Mouse (Mus musculus) midbrain, embryonic 15.5 days (tissue): ENCODE measurements around the gene Mrpl34. TPM values are rescaled to one million over a fixed set of nuclear protein-coding genes. Genes with fewer than 3 reads are reported as not detected.

Experiments
- ATAC-seq: fragments of 200-750 bp; cut with Nextera tagmentation; replicated peaks from 2 replicates; pipeline ENCODE4 v1.8.0; 2017; ENCODE audit warnings: moderate TSS enrichment
- H3K27ac ChIP-seq: fragments of 300-500 bp; sonication (generic); 2 replicates; pipeline ENCODE4 v1.5.1; 2015; ENCODE audit warnings: mild to moderate bottlenecking, inconsistent platforms
- H3K27me3 ChIP-seq: fragments of 300-500 bp; sonication (generic); replicated peaks from 2 replicates; pipeline ENCODE4 v1.6.1; 2015; ENCODE audit warnings: inconsistent platforms
- H3K36me3 ChIP-seq: fragments of 300-500 bp; sonication (generic); replicated peaks from 2 replicates; pipeline ENCODE4 v1.6.1; 2015; ENCODE audit warnings: inconsistent platforms
- H3K4me1 ChIP-seq: fragments of 300-500 bp; sonication (generic); 2 replicates; pipeline ENCODE4 v1.6.1; 2015; ENCODE audit warnings: inconsistent platforms
- H3K4me2 ChIP-seq: fragments of 300-500 bp; sonication (generic); 2 replicates; pipeline ENCODE4 v1.6.1; 2015; ENCODE audit warnings: inconsistent platforms, mild to moderate bottlenecking, moderate library complexity
- H3K4me3 ChIP-seq: fragments of 300-500 bp; sonication (generic); 2 replicates; pipeline ENCODE4 v1.5.1; 2015; ENCODE audit warnings: mild to moderate bottlenecking, inconsistent platforms
- H3K9ac ChIP-seq: fragments of 300-500 bp; sonication (generic); 2 replicates; pipeline ENCODE4 v1.6.1; 2015; ENCODE audit warnings: mild to moderate bottlenecking, inconsistent platforms
- H3K9me3 ChIP-seq: fragments of 300-500 bp; sonication (generic); 2 replicates; pipeline ENCODE4 v1.6.1; 2016; ENCODE audit warnings: inconsistent platforms
- WGBS: fragments of 180-500 bp; shearing (Covaris S2); methylation state at CpG from one replicate; pipeline ENCODE4 v1.1.7; 2015; ENCODE audit warnings: mixed read lengths; 5-methylcytosine and 5-hydroxymethylcytosine counted together
- polyA plus RNA-seq: library from polyadenylated mRNA; unstranded; fragments of >200 nt; fragmentation: Nextera tagmentation; extraction: Ambion mirVana; gene quantifications from 2 replicates; pipeline ENCODE4 v1.2.1, GENCODE M21; 2015

The Mrpl34 gene
- polyA plus RNA-seq, 1 experiment from 2014 or later, result 173 TPM

DNA sequence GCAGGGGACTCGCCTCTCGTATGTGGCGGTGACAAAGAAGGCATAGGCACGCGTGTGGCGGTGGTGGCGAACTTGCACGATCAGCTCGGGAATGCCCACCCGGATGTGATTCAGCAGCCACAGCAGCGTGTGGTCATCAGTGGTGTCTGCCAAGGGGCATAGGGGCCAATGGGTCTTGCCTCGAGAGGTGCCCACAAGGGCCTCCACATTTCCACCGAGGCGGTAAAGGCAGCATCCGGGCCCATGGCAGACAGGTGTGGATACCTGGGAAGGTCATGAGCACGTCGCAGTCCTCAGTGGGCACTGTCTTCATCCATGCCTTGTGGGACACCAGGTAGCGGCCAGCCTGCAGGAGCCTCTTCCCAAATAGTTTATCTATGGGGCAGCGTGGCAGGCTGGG is 20.0 kb downstream of the Mrpl34 start:
- Histone ChIP-seq H3K36me3 (peaks cover 29% of the 10 kb centered on the region; the same call in 1 of the 2 replicates), H3K9ac (peak overlapping the region; percentile 99), H3K27ac (0 out of 2 replicates have a peak overlapping the region, but pooled peaks have one; percentile 89), H3K27me3 (no peaks in the 10 kb centered on the region), H3K4me1 (peaks cover 57% of the 10 kb centered on the region), H3K4me3 (peak overlapping the region; percentile 98), H3K4me2 (peak overlapping the region; percentile 86), H3K9me3 (no peaks in the 10 kb centered on the region)
- no peak for ATAC-seq
- WGBS, result 93% methylated on average over 19 of the region's 19 CpGs

DNA sequence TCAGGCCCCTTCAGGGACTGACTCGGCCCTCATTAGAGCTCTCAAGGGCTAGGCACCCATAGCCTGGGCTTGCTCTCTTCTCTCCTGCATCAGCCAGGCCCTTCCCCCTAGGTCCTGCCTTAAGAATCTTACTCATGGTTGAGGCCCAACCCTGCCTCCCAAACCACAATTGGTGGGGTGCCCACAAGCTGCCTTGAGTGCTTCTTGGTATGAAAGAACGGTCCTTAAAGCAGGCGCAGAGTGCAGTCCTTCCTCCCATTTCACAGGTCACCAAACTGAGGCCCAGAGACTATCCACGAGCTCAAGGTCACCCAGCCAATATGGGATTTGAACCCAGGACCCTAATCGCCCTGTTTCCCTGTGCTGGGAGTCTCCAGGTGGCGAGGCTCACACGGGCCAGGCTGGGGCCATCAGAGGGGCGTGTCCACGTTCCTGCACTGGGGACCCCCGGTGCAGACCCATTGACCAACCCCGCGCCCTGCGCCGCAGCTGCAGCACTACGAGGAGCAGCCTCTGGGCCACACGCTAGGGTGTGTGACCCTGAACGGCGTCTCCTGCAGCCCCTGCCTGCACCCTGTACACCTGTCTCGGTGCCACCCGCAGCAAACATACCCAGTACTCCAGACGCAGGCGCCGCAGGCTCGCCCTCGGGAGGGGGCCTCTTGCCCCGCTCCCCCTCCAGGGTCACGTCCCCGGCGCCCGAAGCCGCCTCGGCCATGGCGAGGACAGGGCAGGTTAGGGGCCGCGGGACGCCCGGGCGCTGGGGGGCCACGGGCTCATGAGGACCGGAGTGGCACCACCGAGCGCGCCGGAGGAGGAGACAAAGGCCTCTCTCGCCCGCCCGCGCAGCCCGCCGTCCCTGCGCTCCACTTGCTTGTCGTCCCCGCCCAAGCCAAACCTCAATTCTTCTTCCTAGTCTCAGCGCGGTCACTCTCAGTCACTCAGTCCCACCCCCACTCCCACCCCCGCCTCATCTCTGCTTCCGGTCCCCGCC is 20.7 kb downstream of the Mrpl34 start, which contains the start of gene Ano8:
Gene Ano8 (minus strand): TSS at position 822 of the 994 bp plus-strand sequence.
- Histone ChIP-seq H3K4me1 (peaks cover 62% of the 10 kb centered on the region), H3K9me3 (no peaks in the 10 kb centered on the region), H3K4me2 (peak within 1 kb of the TSS; percentile 86), H3K9ac (peak within 1 kb of the TSS; percentile 99), H3K4me3 (peak within 1 kb of the TSS; percentile 98), H3K36me3 (peaks cover 22% of the 10 kb centered on the region; the same call in 1 of the 2 replicates), H3K27ac (peak within 1 kb of the TSS; percentile 89), H3K27me3 (no peaks in the 10 kb centered on the region)
- peak; percentile 82 for ATAC-seq
- WGBS, result 5% methylated on average over 55 of the region's 58 CpGs

DNA sequence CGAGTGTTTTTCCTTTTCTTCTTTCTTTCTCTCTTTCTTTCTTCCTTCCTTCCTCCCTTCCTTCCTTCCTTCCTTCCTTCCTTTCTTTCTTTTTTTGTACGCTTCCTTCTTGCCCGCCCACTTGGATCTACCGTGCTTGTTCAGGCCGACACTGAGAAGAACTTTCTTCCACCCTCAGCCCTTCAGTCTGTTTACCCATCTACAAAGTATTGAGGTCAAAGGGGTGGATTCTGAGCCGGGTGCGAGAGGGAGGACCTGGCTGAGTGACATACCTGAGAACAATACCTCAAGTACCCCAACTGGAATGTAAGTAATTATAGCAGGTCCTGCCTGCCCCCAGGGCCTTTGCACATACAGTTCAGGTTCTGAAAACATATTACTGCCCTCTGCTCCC is 21.4 kb downstream of the Mrpl34 start:
- Histone ChIP-seq H3K9ac (peak overlapping the region; percentile 99; the same call in 1 of the 2 replicates), H3K27ac (peak overlapping the region; percentile 89), H3K9me3 (no peaks in the 10 kb centered on the region), H3K4me1 (peaks cover 62% of the 10 kb centered on the region), H3K36me3 (peaks cover 15% of the 10 kb centered on the region; the same call in 1 of the 2 replicates), H3K4me3 (peak overlapping the region; percentile 98), H3K27me3 (no peaks in the 10 kb centered on the region), H3K4me2 (peak overlapping the region; percentile 86)
- WGBS, result 11% methylated on average over 7 of the region's 7 CpGs
- no peak for ATAC-seq

DNA sequence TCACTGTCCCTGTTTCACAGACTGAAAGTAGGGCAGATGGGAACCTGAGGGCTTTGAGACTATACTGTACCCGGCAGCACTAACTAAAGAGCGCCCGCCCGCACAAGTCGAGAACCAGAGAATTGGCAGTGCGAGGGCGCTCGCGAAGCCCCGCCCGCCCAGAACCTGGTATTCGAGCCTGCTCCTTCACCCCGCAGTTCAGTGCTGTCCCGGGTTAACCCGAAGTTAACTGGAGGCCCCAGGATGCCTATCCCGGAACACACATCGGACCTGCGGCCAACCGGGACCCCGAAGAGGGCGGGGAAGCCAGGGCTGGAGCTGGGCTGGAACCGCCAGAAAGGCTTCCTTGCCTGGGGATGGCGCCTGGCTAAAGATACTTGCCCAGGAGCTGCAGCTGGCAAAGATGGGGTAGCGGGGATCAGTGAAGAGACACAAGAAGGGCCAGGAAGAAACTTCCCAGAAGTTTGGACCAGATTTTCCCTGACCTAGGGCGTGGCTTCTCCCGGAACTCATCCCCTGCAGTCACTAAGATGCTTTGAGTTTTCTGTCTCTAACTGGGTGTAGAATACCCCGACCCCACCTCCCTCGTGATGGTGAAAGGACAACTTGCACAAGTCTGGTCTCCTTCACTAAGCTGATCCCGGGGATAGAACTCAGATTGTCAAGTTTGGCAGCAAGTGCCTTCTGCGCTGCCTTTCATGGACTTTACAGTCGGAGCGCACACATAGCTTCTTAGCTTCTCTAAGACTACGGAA is 23.1 kb downstream of the Mrpl34 start, which contains the start of gene Gtpbp3:
Gene Gtpbp3 (plus strand): TSS at position 413 of the 755 bp plus-strand sequence.
- H3K9me3 ChIP-seq, result no peaks in the 10 kb centered on the region
- ATAC-seq, result peak; percentile 25
- peak within 1 kb of the TSS; percentile 100 for H3K4me2 ChIP-seq
- no peaks in the 10 kb centered on the region for H3K27me3 ChIP-seq
- WGBS, result under 1% methylated on average over 33 of the region's 33 CpGs
- H3K9ac ChIP-seq, result peak within 1 kb of the TSS; percentile 71
- H3K4me1 ChIP-seq, result peaks cover 57% of the 10 kb centered on the region
- H3K27ac ChIP-seq, result peak within 1 kb of the TSS; percentile 73
- H3K4me3 ChIP-seq, result peak within 1 kb of the TSS; percentile 68
- 0 out of 2 replicates have a peak, but pooled peaks cover 6% of the 10 kb centered on the region for H3K36me3 ChIP-seq

DNA sequence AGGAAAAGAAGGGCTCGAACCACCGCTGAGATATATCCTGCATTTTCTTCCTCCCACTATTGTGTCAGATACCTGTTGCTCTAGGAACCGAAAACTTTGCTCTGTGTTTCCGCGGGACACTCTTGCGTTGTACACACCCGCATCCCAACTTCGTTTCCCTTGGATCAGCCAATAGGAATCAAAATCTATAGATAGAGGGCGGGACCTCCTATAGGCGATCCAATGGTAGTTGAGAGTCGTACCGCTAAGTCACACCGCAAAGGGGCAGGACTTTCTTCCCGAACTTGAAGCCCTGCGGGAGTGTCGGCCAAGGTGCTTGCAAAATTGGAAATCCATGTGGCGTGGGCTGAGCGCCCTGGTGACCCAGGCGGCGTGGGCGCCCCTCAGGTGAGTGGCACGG is 23.7 kb downstream of the Mrpl34 start:
- under 1% methylated on average over 22 of the region's 22 CpGs for WGBS
- Histone ChIP-seq H3K4me2 (peak overlapping the region; percentile 100), H3K4me3 (peak overlapping the region; percentile 68), H3K9ac (peak overlapping the region; percentile 71), H3K27ac (peak overlapping the region; percentile 73), H3K9me3 (no peaks in the 10 kb centered on the region), H3K4me1 (peaks cover 54% of the 10 kb centered on the region), H3K36me3 (peaks cover 6% of the 10 kb centered on the region; the same call in 1 of the 2 replicates), H3K27me3 (no peaks in the 10 kb centered on the region)
- ATAC-seq, result peak; percentile 82

DNA sequence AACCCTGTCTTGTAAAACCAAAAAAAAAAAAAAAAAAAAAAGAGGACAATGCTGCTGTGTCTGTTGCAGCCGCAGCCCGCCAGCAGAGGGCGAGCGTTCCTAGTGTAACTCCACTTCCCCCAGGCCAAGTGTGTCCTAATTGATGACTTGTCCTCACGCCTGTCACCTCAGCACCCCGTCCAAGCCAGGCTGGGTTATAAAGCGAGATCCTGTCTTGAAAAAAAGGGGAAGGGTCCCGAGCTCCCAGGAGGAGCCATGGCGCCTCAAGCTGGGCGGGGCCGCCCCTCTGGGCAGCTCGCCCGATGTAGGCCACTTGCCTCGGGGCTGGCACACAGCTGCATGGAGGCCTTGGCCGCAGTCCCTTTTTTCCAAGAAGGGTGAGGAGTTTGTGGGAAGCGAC is 30.3 kb downstream of the Mrpl34 start:
- peak; percentile 38 for ATAC-seq
- 26% methylated on average over 16 of the region's 16 CpGs for WGBS
- Histone ChIP-seq H3K27ac (no peak overlapping the region), H3K27me3 (0 out of 2 replicates have a peak, but pooled peaks cover 3% of the 10 kb centered on the region), H3K4me2 (no peak overlapping the region), H3K9me3 (no peaks in the 10 kb centered on the region), H3K36me3 (no peaks in the 10 kb centered on the region; the same call in 1 of the 2 replicates), H3K9ac (no peak overlapping the region), H3K4me3 (no peak overlapping the region), H3K4me1 (peaks cover 2% of the 10 kb centered on the region)

DNA sequence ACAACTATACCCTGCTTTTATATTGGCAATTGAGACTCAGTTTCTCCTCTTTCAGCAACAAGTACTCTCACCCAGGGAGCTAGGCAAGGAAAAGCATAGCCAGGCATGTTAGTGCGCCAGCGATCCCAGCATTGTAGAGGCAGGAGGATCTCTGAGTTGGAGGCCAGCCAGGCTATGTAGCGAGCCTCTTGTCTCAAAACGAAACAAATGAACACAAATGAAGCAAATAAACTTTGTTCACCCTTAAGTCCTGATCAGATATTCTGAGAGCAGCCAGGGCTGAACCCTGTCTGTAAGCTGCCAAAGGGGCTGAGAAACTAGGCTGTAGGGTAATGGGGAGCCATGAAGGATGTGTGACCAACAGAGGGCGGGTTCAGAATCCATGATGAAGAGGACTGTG is 31.1 kb downstream of the Mrpl34 start:
- Histone ChIP-seq H3K27me3 (0 out of 2 replicates have a peak, but pooled peaks cover 3% of the 10 kb centered on the region), H3K36me3 (no peaks in the 10 kb centered on the region; the same call in 1 of the 2 replicates), H3K4me2 (no peak overlapping the region), H3K9ac (no peak overlapping the region), H3K4me3 (no peak overlapping the region), H3K9me3 (no peaks in the 10 kb centered on the region), H3K27ac (no peak overlapping the region), H3K4me1 (no peaks in the 10 kb centered on the region)
- no peak for ATAC-seq
- WGBS, result 92% methylated on average over 5 of the region's 5 CpGs

DNA sequence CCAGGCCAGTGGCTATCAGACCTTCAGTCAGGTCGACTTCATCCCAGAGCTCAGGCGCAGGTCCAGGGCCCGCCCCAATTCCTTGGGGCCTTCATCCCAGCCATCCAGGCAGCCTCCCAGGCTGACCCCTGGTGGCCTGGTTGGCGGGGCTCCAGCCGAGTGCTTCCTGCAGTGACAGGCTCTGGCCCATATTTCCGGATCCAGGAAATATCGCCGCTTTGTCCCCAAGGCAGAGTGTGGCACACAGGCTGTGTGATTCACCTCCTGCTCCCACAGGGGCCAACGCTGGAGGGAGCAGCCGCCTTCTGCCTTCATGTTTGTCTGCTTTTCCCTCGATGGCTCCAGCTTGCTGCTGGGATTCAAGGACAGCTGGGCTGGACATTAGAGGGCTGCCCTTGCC is 31.7 kb downstream of the Mrpl34 start:
- Histone ChIP-seq H3K27ac (no peak overlapping the region), H3K36me3 (no peaks in the 10 kb centered on the region; the same call in 1 of the 2 replicates), H3K4me2 (no peak overlapping the region), H3K27me3 (0 out of 2 replicates have a peak, but pooled peaks cover 3% of the 10 kb centered on the region), H3K4me3 (no peak overlapping the region), H3K4me1 (no peaks in the 10 kb centered on the region), H3K9me3 (no peaks in the 10 kb centered on the region), H3K9ac (no peak overlapping the region)
- ATAC-seq, result no peak
- WGBS, result 54% methylated on average over 11 of the region's 11 CpGs

DNA sequence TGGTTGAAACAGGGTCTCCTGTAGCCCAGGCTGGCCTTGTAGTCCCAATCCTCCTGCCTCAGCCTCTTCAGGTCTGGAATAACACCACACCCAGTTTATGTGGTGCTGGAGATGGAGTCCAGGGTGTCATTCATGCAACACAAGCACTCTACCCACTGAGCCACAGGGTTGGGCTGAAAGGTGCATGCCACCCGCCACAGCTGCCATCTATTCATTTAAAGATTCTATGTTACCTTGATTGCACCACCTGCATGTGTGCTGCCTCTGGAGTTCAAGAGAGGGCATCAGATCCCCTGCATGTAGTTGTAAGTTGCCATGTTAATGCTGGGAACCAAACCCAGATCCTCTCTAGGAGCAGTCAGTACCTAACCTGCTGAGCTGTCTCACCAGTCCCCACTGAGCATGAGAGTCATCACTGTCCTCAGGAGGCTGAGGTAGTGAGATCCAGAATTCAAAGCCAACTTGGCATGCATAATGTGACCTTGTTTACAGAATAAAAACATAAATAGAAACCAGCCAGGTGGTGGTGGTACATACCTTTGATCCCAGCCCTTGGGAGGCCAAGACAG is 32.4 kb downstream of the Mrpl34 start:
- H3K27ac ChIP-seq, result no peak overlapping the region
- no peak overlapping the region for H3K9ac ChIP-seq
- no peaks in the 10 kb centered on the region; the same call in 1 of the 2 replicates for H3K36me3 ChIP-seq
- no peaks in the 10 kb centered on the region for H3K4me1 ChIP-seq
- 0 out of 2 replicates have a peak, but pooled peaks cover 3% of the 10 kb centered on the region for H3K27me3 ChIP-seq
- H3K9me3 ChIP-seq, result no peaks in the 10 kb centered on the region
- 86% methylated on average over 1 of the region's 1 CpGs for WGBS
- H3K4me3 ChIP-seq, result no peak overlapping the region
- H3K4me2 ChIP-seq, result no peak overlapping the region
- ATAC-seq, result no peak

DNA sequence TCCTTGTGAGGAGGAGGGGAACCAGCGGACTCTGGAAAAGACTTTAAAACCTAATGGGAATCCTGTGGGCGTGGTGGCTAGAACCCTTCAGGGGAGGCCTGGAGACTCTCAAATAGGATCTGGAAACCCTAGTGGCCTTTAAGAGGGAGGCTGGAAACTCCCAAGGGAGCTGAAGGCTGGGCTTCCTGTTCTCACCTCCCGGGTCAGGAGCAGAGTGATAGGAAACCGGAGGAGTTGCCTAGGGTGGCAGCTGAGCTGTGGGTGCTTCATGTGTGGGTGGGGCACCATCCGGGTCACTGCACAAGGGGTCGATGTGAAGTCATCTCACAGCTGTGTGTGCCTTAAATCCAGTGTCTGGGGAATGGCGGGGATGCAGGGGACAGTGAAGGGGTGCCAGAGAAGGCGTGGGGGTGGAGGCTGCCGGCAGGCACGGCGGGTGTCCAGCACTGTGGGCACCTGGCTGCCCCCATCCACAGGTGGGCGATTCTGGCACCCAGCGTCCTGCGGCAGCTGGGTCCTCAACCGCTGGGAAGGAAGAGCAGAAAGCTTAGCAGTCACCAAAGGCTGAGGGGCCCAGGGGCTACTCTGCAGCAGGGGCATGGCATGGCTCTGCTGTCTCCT is 33.2 kb downstream of the Mrpl34 start:
- Histone ChIP-seq H3K36me3 (no peaks in the 10 kb centered on the region; the same call in 1 of the 2 replicates), H3K9ac (no peak overlapping the region), H3K4me3 (no peak overlapping the region), H3K4me1 (no peaks in the 10 kb centered on the region), H3K27ac (no peak overlapping the region), H3K27me3 (0 out of 2 replicates have a peak, but pooled peaks cover 3% of the 10 kb centered on the region), H3K9me3 (no peaks in the 10 kb centered on the region), H3K4me2 (no peak overlapping the region)
- no peak for ATAC-seq
- WGBS, result 24% methylated on average over 15 of the region's 15 CpGs
